Mouse (Mus musculus): ENCODE measurements around the gene Hibadh. TPM values are rescaled to one million over a fixed set of nuclear protein-coding genes. Genes with fewer than 3 reads are reported as not detected.

Gene Hibadh
- total RNA-seq, 2 experiments from 2014 or later: 38.3 to 40.6 TPM

- intact Hi-C loops (cut with DNase I): no loop called here
- DNase-seq (ENCODE audit: low spot score in 2 of 2): no peak
Measured at GRCm38 (mm10) chr6:52513876-52514405, 126.2 kb downstream of the Hibadh start.

GRCm38 (mm10) chr6:52508789-52509188 lies 131.4 kb downstream of the Hibadh start:
- no peak for DNase-seq (ENCODE audit: low spot score in 2 of 2)
- intact Hi-C loops (cut with DNase I): no loop called here

- DNase-seq (ENCODE audit: low spot score in 2 of 2): no peak
- intact Hi-C loops (cut with DNase I): no loop called here
Measured at GRCm38 (mm10) chr6:52507946-52508345, 132.2 kb downstream of the Hibadh start.

GRCm38 (mm10) chr6:52507171-52507570 lies 133.0 kb downstream of the Hibadh start:
- intact Hi-C loops (cut with DNase I): no loop called here
- peak in 1 of 2 experiments; percentile 9 for DNase-seq (ENCODE audit: low spot score in 2 of 2)

- DNase-seq (ENCODE audit: low spot score in 2 of 2): no peak
- intact Hi-C loops (cut with DNase I): no loop called here
Measured at GRCm38 (mm10) chr6:52505777-52506755, 134.1 kb downstream of the Hibadh start.

- intact Hi-C loops (cut with DNase I): no loop called here
- peak in 1 of 2 experiments; percentile 12 for DNase-seq (ENCODE audit: low spot score in 2 of 2)
Measured at GRCm38 (mm10) chr6:52504676-52505460, 135.3 kb downstream of the Hibadh start.

GRCm38 (mm10) chr6:52502986-52503385 lies 137.2 kb downstream of the Hibadh start:
- DNase-seq (ENCODE audit: low spot score in 2 of 2): no peak
- intact Hi-C loops (cut with DNase I): no loop called here

- DNase-seq (ENCODE audit: low spot score in 2 of 2): no peak
- intact Hi-C loops (cut with DNase I): no loop called here
Measured at GRCm38 (mm10) chr6:52501479-52501878, 138.7 kb downstream of the Hibadh start.

Other genes starting within 250 kb of the Hibadh start
- gene Tax1bp1, start 73.3 kb upstream of the Hibadh start, total RNA-seq (2021): 100 to 1,000 TPM; 114 to 118 TPM

Measured in left cerebral cortex, postnatal 14 days (tissue).